In the genomic region with DNA sequence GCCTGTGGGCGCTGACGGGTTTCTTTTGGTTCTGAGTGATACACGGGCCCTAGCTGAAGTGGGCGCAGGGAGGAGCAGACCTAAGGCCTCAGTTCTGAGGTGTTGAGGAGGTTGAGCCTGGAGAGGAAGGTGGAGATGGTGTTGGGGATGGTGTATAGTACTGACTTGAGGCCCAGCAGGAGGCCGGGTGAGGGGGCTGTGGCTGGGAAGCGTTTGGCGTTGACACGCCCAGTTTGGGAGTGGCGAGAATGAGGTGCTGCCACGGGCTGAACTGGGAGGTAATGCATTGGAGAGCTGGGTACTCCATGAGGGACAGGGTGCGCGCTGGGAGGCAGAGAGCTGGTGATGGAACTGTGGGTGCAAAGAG, we compare ENCODE assay signal across 10 mouse cellular contexts. TPM values are rescaled to one million over a fixed set of nuclear protein-coding genes. Genes with fewer than 3 reads are reported as not detected.
DNase-seq lines count a peak whose midpoint lies in the region; ATAC-seq and TF ChIP-seq lines count a peak whose summit lies in the region.
"Had no signal": no experiment of that assay in that cellular context is flagged by ENCODE, and none has a peak within 500 bp of the region (broad histone marks: within the 10 kb centered on the region; RNA-seq: fewer than 3 reads in every experiment).

No protein-coding gene starts in this region.

- WGBS in heart, postnatal 0 days = 39% methylated on average over 12 of the region's 12 CpGs
- WGBS in neural tube, embryonic 15.5 days = 63% methylated on average over 12 of the region's 12 CpGs
- WGBS in limb, embryonic 15.5 days = 45% methylated on average over 12 of the region's 12 CpGs

- H3K9me3 ChIP-seq in heart, postnatal 0 days (replicated peaks; ENCODE audit: control insufficient read depth, low read length) = no peaks in the 10 kb centered on the region
- H3K9me3 ChIP-seq in neural tube, embryonic 15.5 days (replicated peaks) = no peaks in the 10 kb centered on the region
- H3K9me3 ChIP-seq in limb, embryonic 15.5 days = no peaks in the 10 kb centered on the region

- intact Hi-C loops in left cerebral cortex, adult 2 months (cut with DNase I) = no loop called here

- H3K36me3 ChIP-seq in heart, postnatal 0 days (replicated peaks; ENCODE audit: control insufficient read depth, insufficient read depth, low read length) = no peaks in the 10 kb centered on the region
- H3K36me3 ChIP-seq in neural tube, embryonic 15.5 days = no peaks in the 10 kb centered on the region
- no peaks in the 10 kb centered on the region for H3K36me3 ChIP-seq in limb, embryonic 15.5 days

- ATAC-seq in heart, postnatal 0 days (ENCODE audit: insufficient read depth, low read depth) = 0 out of 2 replicates have a peak, but pooled peaks have one; percentile 22
- no peak for ATAC-seq in neural tube, embryonic 15.5 days (ENCODE audit: low FRiP score)
- ATAC-seq in limb, embryonic 15.5 days (ENCODE audit: insufficient number of reproducible peaks, low FRiP score, low TSS enrichment, low read depth) = peak; percentile 63; the same call in 1 of the 2 replicates

- H3K9ac ChIP-seq in heart, postnatal 0 days (replicated peaks; ENCODE audit: low read depth, low read length) = no peak overlapping the region
- H3K9ac ChIP-seq in neural tube, embryonic 15.5 days (replicated peaks) = no peak overlapping the region
- H3K9ac ChIP-seq in limb, embryonic 15.5 days = no peak overlapping the region

- TF ChIP-seq EP300 in heart, postnatal 0 days (IDR thresholded peaks at IDR 0.05; ENCODE audit: low read depth) = no peak

- no peak overlapping the region for H3K4me2 ChIP-seq in heart, postnatal 0 days (ENCODE audit: low read depth, low read length)
- H3K4me2 ChIP-seq in neural tube, embryonic 15.5 days = no peak overlapping the region
- H3K4me2 ChIP-seq in limb, embryonic 15.5 days = peak overlapping the region; percentile 7; the same call in 1 of the 2 replicates

- H3K4me1 ChIP-seq in heart, postnatal 0 days (ENCODE audit: control insufficient read depth, insufficient read depth) = peaks cover 52% of the 10 kb centered on the region
- peaks cover 43% of the 10 kb centered on the region for H3K4me1 ChIP-seq in neural tube, embryonic 15.5 days
- peaks cover 36% of the 10 kb centered on the region for H3K4me1 ChIP-seq in limb, embryonic 15.5 days

- no peak for DNase-seq in heart, postnatal 0 days (ENCODE audit: low spot score)
- DNase-seq in heart, postnatal 4 days = no peak
- DNase-seq in neural tube, embryonic 10.5 days (ENCODE audit: extremely low spot score, low spot score) = no peak
- no peak for DNase-seq in thymus, postnatal 10 days (ENCODE audit: low spot score in 2 of 2)
- DNase-seq in left cerebral cortex, adult 9 months (ENCODE audit: low spot score in 2 of 2) = no peak
- DNase-seq in left cerebral cortex, adult 2 months (ENCODE audit: extremely low spot score in 1 of 2, low spot score in 2 of 2) = no peak
- DNase-seq: gastrocnemius, postnatal 25 days; layer of hippocampus, adult 9-11 months had no signal

- H3K27me3 ChIP-seq in heart, postnatal 0 days (ENCODE audit: control insufficient read depth, insufficient read depth, low read length) = no peaks in the 10 kb centered on the region
- H3K27me3 ChIP-seq in neural tube, embryonic 15.5 days (replicated peaks) = no peaks in the 10 kb centered on the region
- no peaks in the 10 kb centered on the region for H3K27me3 ChIP-seq in limb, embryonic 15.5 days

- no peak overlapping the region for H3K27ac ChIP-seq in heart, postnatal 0 days (ENCODE audit: low read depth)
- peak overlapping the region; percentile 37; the same call in 1 of the 2 replicates for H3K27ac ChIP-seq in neural tube, embryonic 15.5 days (replicated peaks)
- H3K27ac ChIP-seq in limb, embryonic 15.5 days = peak overlapping the region; percentile 68
- no peak overlapping the region for H3K27ac ChIP-seq in left cerebral cortex, adult 2 months

- no peak overlapping the region for H3K4me3 ChIP-seq in heart, postnatal 0 days (ENCODE audit: low read depth, low read length)
- no peak overlapping the region for H3K4me3 ChIP-seq in neural tube, embryonic 15.5 days (replicated peaks)
- no peak overlapping the region for H3K4me3 ChIP-seq in limb, embryonic 15.5 days
- H3K4me3 ChIP-seq in left cerebral cortex, adult 2 months = no peak overlapping the region

- no peak for TF ChIP-seq CTCF in heart, postnatal 0 days (IDR thresholded peaks at IDR 0.05; ENCODE audit: low read depth)
- no peak for TF ChIP-seq CTCF in left cerebral cortex, adult 2 months (IDR thresholded peaks at IDR 0.05)

RNA-seq across cellular contexts. Expression of gene Dnmt3a, which starts 19.9 kb away (rescaled TPM):
- 31.7 and 32.8 TPM in 2 replicates for total RNA-seq in heart, postnatal 0 days (2014; rRNA removed; ENCODE audit: low replicate concordance)
- 71.5 and 76.0 TPM in 2 replicates for polyA plus RNA-seq in heart, postnatal 0 days (2015; fragmentation: Nextera tagmentation; extraction: Ambion mirVana)
- 100 to 1,000 TPM; 118 TPM for total RNA-seq in heart, postnatal 4 days (2021)
- polyA plus RNA-seq in neural tube, embryonic 15.5 days (2015; fragmentation: Nextera tagmentation; extraction: Ambion mirVana) = 116 and 134 TPM in 2 replicates
- 133 and 142 TPM in 2 replicates for polyA plus RNA-seq in limb, embryonic 15.5 days (2015; fragmentation: Nextera tagmentation; extraction: Ambion mirVana)
- total RNA-seq in left cerebral cortex, adult 2 months (2021) = 100 to 1,000 TPM in 1 of 2 experiments, 10 to 100 TPM in 1; 99.8 to 116 TPM

Comparison
In these comparisons a context has a peak if more than half of its experiments do, and no peak if none do; other contexts are left out.
1. H3K27ac ChIP-seq: peak in neural tube, embryonic 15.5 days (single experiment) and limb, embryonic 15.5 days (single experiment); none in heart, postnatal 0 days (single experiment) and left cerebral cortex, adult 2 months (single experiment).